Mouse (Mus musculus) liver, embryonic 16.5 days (tissue): ENCODE data around the gene Tnni3k. TPM values are rescaled to one million over a fixed set of nuclear protein-coding genes. Genes with fewer than 3 reads are reported as not detected.
"Not testable (repeated sequence)": the region's sequence is repeated elsewhere in the genome, so short reads cannot be mapped to it uniquely, and the experiment has no call there.

Experiments
- ATAC-seq: fragments of 200-750 bp; cut with Nextera tagmentation; 2 replicates; pipeline ENCODE4 v1.8.0; 2017; ENCODE audit warnings: low read depth, mild to moderate bottlenecking, moderate number of reproducible peaks, moderate library complexity
- H3K27ac ChIP-seq: fragments of 300-500 bp; sonication (generic); 2 replicates; pipeline ENCODE4 v1.5.1; 2014; ENCODE audit warnings: mild to moderate bottlenecking, low read length
- H3K27me3 ChIP-seq: fragments of 300-500 bp; sonication (generic); 2 replicates; pipeline ENCODE4 v1.6.1; 2014; ENCODE audit warnings: low read depth, low read length, mixed read lengths; ENCODE audit not compliant: control insufficient read depth, insufficient read depth
- H3K36me3 ChIP-seq: fragments of 300-500 bp; sonication (generic); 2 replicates; pipeline ENCODE4 v1.6.1; 2014; ENCODE audit warnings: mild to moderate bottlenecking; ENCODE audit not compliant: control insufficient read depth, insufficient read depth
- H3K4me1 ChIP-seq: fragments of 300-500 bp; sonication (generic); 2 replicates; pipeline ENCODE4 v1.6.1; 2014; ENCODE audit warnings: low read depth, low read length, mixed read lengths; ENCODE audit not compliant: control insufficient read depth
- H3K4me2 ChIP-seq: fragments of 300-500 bp; sonication (generic); 2 replicates; pipeline ENCODE4 v1.6.1; 2014; ENCODE audit warnings: low read depth, low read length, mixed read lengths
- H3K4me3 ChIP-seq: fragments of 300-500 bp; sonication (generic); 2 replicates; pipeline ENCODE4 v1.5.1; 2014; ENCODE audit warnings: low read depth, mild to moderate bottlenecking, low read length
- H3K9ac ChIP-seq: fragments of 300-500 bp; sonication (generic); 2 replicates; pipeline ENCODE4 v1.6.1; 2014; ENCODE audit warnings: low read depth, low read length
- H3K9me3 ChIP-seq: fragments of 300-500 bp; sonication (generic); replicated peaks from 2 replicates; pipeline ENCODE4 v1.6.1; 2016; ENCODE audit warnings: low read length; ENCODE audit not compliant: control insufficient read depth
- WGBS: fragments of 180-500 bp; shearing (Covaris S2); extraction: QIAGEN DNeasy Blood & Tissue Kit; methylation state at CpG from one replicate; pipeline ENCODE4 v1.1.7; 2014; ENCODE audit not compliant: insufficient replicate concordance; 5-methylcytosine and 5-hydroxymethylcytosine counted together
- polyA plus RNA-seq: library from polyadenylated mRNA; unstranded; fragments of >200 nt; fragmentation: Nextera tagmentation; extraction: Ambion mirVana; gene quantifications from 2 replicates; pipeline ENCODE4 v1.2.1, GENCODE M21; 2015

Tnni3k gene
- polyA plus RNA-seq, 1 experiment from 2014 or later = not detected

GRCm38 (mm10) chr3:154825739-154826138, 229.5 kb downstream of the Tnni3k start:
- no peak for ATAC-seq
- WGBS = 55% methylated on average over 3 of the region's 3 CpGs
- no peak overlapping the region for H3K27ac ChIP-seq
- H3K4me1 ChIP-seq = no peaks in the 10 kb centered on the region
- no peaks in the 10 kb centered on the region for H3K36me3 ChIP-seq
- H3K9me3 ChIP-seq = no peaks in the 10 kb centered on the region
- H3K4me3 ChIP-seq = no peak overlapping the region
- H3K9ac ChIP-seq = no peak overlapping the region
- H3K4me2 ChIP-seq = no peak overlapping the region
- H3K27me3 ChIP-seq = no peaks in the 10 kb centered on the region

- H3K36me3 ChIP-seq = no peaks in the 10 kb centered on the region
- no peaks in the 10 kb centered on the region for H3K27me3 ChIP-seq
- H3K9me3 ChIP-seq = no peaks in the 10 kb centered on the region
- H3K4me2 ChIP-seq = no peak overlapping the region
- no peak for ATAC-seq
- no peak overlapping the region for H3K4me3 ChIP-seq
- 48% methylated on average over 4 of the region's 4 CpGs for WGBS
- H3K4me1 ChIP-seq = no peaks in the 10 kb centered on the region
- H3K9ac ChIP-seq = no peak overlapping the region
- no peak overlapping the region for H3K27ac ChIP-seq
Measured at GRCm38 (mm10) chr3:154824713-154825112, 230.5 kb downstream of the Tnni3k start.

GRCm38 (mm10) chr3:154819684-154820083, 235.5 kb downstream of the Tnni3k start:
- not testable (repeated sequence) for ATAC-seq, H3K4me1 ChIP-seq, H3K9me3 ChIP-seq, H3K4me3 ChIP-seq, H3K4me2 ChIP-seq, H3K27ac ChIP-seq, H3K36me3 ChIP-seq, H3K9ac ChIP-seq, H3K27me3 ChIP-seq
- WGBS = 17% methylated on average over 5 of the region's 5 CpGs

GRCm38 (mm10) chr3:154817732-154818131, 237.5 kb downstream of the Tnni3k start:
- H3K4me1 ChIP-seq = no peaks in the 10 kb centered on the region
- H3K36me3 ChIP-seq = no peaks in the 10 kb centered on the region
- H3K9me3 ChIP-seq = no peaks in the 10 kb centered on the region
- H3K4me3 ChIP-seq = no peak overlapping the region
- no peak overlapping the region for H3K9ac ChIP-seq
- H3K27me3 ChIP-seq = no peaks in the 10 kb centered on the region
- WGBS = 3% methylated on average over 7 of the region's 7 CpGs
- no peak overlapping the region for H3K4me2 ChIP-seq
- H3K27ac ChIP-seq = no peak overlapping the region
- ATAC-seq = no peak

- 34% methylated on average over 19 of the region's 19 CpGs for WGBS
- Histone ChIP-seq H3K9me3 (no peaks in the 10 kb centered on the region), H3K36me3 (no peaks in the 10 kb centered on the region), H3K4me1 (no peaks in the 10 kb centered on the region), H3K27ac (no peak overlapping the region), H3K9ac (no peak overlapping the region), H3K4me3 (no peak overlapping the region), H3K27me3 (no peaks in the 10 kb centered on the region), H3K4me2 (no peak overlapping the region)
- ATAC-seq = no peak
Measured at GRCm38 (mm10) chr3:154816801-154817625, 238.2 kb downstream of the Tnni3k start.

- no peak overlapping the region for H3K9ac ChIP-seq
- no peak overlapping the region for H3K4me2 ChIP-seq
- H3K9me3 ChIP-seq = no peaks in the 10 kb centered on the region
- no peak overlapping the region for H3K4me3 ChIP-seq
- no peaks in the 10 kb centered on the region for H3K36me3 ChIP-seq
- H3K27me3 ChIP-seq = no peaks in the 10 kb centered on the region
- H3K27ac ChIP-seq = no peak overlapping the region
- WGBS = 52% methylated on average over 3 of the region's 3 CpGs
- no peaks in the 10 kb centered on the region for H3K4me1 ChIP-seq
- no peak for ATAC-seq
Measured at GRCm38 (mm10) chr3:154816231-154816630, 239.0 kb downstream of the Tnni3k start.

GRCm38 (mm10) chr3:154815606-154816005, 239.6 kb downstream of the Tnni3k start:
- Histone ChIP-seq H3K4me3 (no peak overlapping the region), H3K36me3 (no peaks in the 10 kb centered on the region), H3K4me2 (no peak overlapping the region), H3K9me3 (no peaks in the 10 kb centered on the region), H3K4me1 (no peaks in the 10 kb centered on the region), H3K27ac (no peak overlapping the region), H3K27me3 (no peaks in the 10 kb centered on the region), H3K9ac (no peak overlapping the region)
- 33% methylated on average over 2 of the region's 2 CpGs for WGBS
- no peak for ATAC-seq

GRCm38 (mm10) chr3:154812893-154813292, 242.3 kb downstream of the Tnni3k start:
- no peak overlapping the region for H3K27ac ChIP-seq
- H3K4me2 ChIP-seq = no peak overlapping the region
- H3K4me3 ChIP-seq = no peak overlapping the region
- no peak overlapping the region for H3K9ac ChIP-seq
- H3K36me3 ChIP-seq = no peaks in the 10 kb centered on the region
- H3K4me1 ChIP-seq = no peaks in the 10 kb centered on the region
- H3K27me3 ChIP-seq = no peaks in the 10 kb centered on the region
- ATAC-seq = no peak
- 27% methylated on average over 1 of the region's 1 CpGs for WGBS
- H3K9me3 ChIP-seq = no peaks in the 10 kb centered on the region

GRCm38 (mm10) chr3:154811833-154812232, 243.4 kb downstream of the Tnni3k start:
- 55% methylated on average over 9 of the region's 9 CpGs for WGBS
- no peak for ATAC-seq
- no peak overlapping the region for H3K4me2 ChIP-seq

More at GRCm38 (mm10) chr3:154811833-154812232, 243.4 kb downstream of the Tnni3k start:
- Histone ChIP-seq H3K27ac (no peak overlapping the region), H3K9me3 (no peaks in the 10 kb centered on the region), H3K4me1 (no peaks in the 10 kb centered on the region), H3K36me3 (no peaks in the 10 kb centered on the region), H3K9ac (no peak overlapping the region), H3K27me3 (no peaks in the 10 kb centered on the region), H3K4me3 (no peak overlapping the region)
